Mouse (Mus musculus) cerebellum, adult 8-10 months (tissue): ENCODE results near the gene Baz2b.

Experiments
- DNase-seq: peaks from one replicate; pipeline ENCODE4 v3.0.0; 2022

Gene Baz2b

DNA sequence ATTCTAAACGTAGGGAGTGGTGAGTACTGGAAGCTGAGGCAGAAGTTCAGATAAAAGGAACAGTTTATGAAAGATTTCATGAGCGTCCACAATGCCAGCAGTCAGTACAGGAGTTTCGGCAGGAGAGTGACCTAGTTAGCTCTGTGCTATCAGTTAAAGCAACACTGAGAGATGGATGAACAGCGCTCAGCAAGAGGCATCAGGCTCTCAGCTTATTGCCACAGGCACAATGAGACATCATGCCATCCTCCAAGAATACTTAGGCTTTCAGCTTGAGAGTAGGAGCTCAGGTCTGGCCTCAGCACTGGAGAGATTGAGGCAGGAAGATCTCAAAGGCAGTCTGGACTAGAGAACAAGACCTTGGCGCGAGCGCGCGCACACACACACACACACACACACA, 160.3 kb downstream of the Baz2b start:
- DNase-seq, result no peak

DNA sequence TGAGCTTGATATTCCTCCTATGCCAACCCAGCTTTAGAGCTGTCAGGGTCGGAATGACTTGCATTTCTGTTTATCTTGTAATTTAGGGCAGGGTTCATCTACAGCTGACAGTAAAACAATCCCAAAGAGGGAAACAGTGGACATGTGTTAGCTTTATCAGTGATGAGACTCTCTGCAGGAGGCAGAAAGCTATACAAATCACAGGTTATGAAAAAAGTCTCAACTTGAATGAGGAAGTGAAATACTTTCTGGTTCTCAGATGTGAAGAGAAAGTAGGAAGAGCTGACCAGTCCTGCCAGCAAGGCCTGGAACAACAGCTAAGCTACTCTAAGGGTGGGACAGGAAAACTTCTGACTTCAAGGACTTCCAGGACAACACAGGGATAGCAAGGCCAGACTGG, 163.6 kb downstream of the Baz2b start:
- no peak for DNase-seq

DNA sequence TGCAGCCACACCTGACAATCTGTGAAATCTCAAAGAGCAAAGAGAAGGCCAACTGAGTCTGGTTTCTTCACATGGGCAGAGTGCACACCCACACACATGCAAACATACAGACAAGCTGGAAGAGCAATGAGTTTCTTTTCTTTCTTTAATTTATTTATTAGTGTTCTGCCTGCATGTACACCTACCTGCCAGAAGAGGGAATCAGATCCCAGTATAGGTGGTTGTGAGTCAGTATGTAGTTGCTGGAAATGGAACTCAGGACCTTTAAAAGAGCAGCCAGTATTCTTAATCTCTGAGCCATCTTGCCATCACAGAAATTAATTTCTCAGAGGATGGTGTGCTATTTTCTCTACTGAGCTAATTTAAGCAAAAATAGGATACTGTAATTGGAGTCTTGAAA, 164.7 kb downstream of the Baz2b start:
- DNase-seq, result no peak

DNA sequence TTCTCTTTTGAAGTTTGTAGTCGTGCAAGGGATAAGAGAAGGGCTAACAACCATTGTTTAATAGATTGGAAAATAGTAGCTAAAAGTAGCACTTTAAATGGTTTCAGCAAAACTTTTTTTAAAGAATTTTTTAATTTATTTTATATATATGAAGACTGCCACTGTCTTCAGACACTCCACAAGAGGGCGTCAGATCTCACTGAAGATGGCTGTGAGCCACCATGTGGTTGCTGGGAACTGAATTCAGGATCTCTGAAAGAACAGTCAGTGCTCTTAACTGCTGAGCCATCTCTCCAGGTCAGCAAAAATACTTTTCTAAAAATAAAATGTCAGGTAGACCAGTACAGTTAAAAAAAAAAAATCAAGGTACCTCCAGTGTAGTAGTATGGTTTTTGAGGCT, 165.1 kb downstream of the Baz2b start:
- DNase-seq, result no peak

DNA sequence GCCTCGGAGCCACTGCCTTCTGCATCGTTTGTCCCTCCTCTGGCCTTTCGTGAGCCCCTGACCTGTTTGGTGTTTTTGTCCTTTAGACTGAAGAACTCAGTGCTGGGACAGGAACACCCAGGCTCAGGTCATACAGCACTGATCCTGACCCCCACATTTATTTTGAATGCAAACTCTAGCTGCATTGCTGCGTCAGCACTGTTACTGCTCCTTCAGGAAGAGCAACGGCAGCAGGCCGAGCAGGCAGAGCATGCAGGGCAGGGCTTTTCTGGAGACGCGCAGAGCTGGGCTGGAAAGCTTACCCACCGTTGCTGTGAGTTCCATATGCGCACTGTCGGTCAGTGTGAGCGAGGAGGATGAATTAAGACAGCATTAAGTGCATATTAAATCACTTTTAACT, 166.9 kb downstream of the Baz2b start:
- DNase-seq, result peak; percentile 45

DNA sequence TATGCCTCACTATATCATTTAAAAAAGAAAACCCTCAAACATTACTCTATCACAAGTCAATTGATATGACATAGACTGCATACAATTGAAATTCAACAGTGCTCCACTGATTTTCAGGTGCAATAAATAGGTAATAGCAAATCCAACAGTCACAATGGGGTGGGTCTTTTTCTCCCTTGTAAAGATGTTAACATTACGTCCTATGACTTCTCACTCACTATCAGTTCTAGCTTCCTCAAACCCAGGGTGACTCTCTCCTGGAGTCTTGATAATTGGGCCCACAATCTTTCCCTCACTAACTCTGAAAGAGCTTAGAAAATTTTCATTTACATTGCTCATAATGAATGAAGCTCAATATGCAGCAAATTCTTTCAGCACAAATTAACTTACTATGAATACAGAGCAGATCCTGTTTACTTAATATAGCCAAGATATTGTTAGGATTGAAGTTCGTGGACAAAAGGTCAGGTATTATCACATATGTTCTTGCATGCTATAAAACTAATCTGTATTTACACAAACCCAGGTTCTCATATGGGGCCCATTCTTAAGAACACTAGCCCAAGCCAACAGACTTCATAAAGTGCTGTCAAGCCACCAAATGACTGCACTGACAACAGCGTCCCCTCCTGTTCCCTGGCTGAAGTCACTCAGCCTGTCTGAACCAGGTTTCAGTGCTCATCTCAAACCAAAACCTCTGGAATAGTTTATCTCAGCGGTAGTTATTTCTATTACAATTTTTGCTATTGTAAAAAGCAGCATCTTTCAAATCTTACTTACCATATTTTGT, 168.0 kb downstream of the Baz2b start:
- DNase-seq, result no peak

DNA sequence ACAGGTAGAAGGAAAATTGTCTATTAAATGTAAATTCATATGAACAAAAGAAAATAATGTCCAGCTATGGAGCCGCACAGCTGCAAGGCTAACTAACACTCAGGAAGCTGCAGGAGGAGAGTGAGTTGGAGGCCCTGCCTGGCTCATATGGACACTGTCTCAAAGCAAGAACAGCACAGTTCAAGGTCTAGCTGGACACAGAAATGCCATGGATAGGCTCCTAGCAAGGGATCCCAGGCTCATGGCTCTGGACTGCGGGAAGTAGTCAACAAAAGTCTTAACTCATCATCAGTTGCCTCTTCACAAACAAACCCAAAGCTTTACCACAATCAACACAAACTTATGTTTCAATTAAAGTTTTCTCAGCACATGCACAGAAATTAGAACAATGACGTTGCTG, 169.5 kb downstream of the Baz2b start:
- no peak for DNase-seq

DNA sequence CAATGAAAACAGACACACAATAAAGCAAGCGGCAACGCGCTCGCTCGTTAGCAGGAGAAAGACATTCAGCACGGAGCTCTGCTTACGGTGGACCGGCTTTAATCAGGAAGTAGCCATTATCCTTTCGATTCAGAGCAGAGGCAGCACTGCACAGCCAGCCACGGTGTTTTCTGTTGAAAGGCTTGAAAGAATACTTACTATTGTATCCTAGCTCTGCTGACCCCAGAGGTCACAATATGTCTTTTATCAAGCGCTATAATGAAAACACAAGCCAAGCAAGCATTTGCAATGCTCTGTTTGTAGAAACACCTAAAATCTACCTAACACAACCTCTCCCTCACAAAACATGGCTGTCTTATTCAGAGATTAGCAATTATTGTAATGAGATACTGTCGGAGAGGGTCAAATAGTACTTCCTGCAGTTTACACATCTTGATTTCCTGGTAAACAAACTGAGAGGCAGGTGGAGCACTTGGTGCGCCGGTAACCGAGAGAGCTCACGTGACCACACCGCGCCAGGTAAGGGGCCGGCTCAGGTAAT, 172.6 kb downstream of the Baz2b start:
- peak; percentile 54 for DNase-seq

DNA sequence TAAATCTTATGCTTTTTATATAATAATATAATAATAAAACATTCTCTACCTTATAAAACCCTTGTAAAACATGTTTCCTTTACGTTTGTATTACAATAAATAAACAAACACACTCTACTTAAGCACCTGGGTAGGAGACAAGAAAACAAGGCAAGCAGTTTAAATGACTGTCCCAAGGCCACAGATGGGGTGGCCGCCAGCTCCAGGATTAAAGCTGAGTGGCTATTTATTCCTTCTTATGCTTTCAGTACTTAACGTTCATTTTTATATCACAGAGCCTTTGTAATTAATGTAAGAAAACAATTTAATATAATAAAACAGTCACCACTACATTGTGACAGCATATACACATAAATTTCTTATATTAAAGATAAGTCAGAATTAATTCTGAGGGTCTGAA, 173.3 kb downstream of the Baz2b start:
- DNase-seq, result no peak

DNA sequence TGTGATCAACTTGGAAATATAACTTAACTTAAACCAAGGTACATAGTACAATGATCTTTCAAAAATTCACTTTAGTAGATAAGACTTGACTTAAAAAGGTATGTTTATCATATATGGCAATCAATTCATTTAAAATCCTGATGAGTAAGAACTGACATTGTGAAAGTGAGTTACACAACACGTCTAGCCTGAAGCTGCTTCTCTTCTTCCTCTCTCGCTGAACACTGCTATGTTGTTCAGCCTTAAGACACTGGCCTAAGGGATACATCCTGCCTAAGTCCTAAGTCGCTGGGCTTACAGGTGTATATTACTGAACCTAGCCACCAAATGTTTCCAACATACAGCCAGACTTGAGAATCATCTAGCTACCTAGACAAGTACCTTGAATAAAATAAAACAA, 178.6 kb downstream of the Baz2b start:
- no peak for DNase-seq

DNA sequence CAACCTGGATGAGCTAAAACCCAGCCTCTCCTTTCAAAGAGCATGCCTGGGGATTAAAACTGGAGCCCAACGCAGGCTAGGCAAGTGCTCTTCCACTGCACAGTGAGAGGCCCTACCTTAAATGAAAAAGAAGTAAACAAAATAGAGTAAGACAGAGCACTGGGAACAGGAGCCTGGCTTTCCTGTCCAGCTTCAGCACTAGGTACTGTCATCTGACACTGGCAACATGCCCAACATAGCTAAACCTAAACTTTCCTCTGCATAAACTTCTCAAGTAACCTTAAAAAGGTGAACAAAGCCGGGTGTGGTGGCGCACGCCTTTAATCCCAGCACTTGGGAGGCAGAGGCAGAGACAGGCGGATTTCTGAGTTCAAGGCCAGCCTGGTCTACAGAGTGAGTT, 180.6 kb downstream of the Baz2b start:
- no peak for DNase-seq

DNA sequence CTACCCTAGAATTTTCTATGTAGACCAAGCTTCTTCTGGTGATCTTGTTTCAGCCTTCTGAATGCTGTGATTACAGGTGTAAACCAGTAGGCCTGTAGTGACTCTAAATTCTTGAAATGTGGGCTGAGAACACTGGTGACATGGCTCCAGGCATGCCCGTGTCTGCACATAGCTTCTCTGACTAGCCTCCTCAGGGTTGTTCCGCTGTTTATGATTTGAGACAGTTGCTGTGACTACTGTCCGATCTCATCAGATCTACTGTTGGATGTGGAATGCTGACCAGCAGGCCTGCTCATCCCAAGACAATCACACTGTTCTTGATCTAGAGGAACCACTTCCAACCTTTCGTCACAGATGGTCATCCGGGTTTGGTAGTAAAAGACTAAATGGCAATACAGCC, 182.5 kb downstream of the Baz2b start:
- DNase-seq, result no peak

DNA sequence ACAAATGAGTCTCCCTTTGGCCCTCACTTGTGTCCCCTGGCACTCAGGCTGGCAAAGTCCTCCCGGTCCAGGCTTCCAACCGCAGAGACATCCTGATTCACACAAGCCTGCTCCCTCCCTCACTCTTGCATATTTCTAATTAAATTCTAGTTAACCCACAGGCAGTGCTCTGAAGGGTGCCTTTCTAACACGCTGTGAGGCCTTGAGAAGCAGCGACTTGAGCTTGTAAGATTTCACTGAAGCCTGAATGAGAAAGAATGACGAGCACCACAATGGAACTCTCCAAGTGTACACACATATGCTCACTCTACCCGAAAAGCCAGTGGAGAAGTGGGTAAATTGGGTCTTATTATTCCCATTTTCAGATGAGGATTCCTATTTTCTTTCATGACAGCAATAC, 183.1 kb downstream of the Baz2b start:
- DNase-seq, result no peak

DNA sequence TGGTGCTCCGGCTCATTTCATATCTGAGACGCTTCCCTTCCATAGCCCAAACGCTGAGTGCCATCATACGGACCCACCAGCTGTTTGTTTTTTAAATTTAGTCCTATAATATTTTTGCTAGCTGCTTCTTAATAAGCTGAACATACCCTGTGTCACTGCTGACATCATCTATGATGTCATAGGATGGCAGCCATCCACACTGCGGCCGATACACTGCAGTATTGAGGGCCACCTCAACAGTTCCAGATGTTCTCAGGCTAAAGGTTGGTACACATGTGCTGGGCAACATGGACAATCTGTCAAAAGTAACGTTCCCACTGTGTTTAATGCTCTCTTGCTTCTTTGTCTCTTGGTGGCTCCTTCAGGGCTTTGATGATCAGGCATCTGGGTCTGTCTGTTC, 185.9 kb downstream of the Baz2b start:
- no peak for DNase-seq

DNA sequence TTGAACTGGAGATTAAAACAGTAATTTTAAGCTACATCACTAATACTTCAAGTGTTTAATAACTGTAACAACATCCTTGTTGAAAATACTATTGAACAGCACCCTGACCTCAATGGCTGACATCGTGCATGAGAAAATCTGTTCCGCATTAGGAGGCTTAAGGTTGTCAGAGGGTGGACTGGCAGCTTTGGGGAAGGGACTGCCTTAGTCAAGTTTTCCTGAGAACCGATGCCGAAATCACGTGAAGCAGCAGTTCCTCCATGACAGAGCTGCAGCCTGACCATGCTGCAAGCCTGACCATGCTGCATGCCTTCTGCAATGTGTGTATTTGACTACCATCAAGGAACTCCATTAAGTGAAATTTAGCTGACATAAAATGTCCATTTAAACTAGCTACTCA, 188.1 kb downstream of the Baz2b start:
- DNase-seq, result no peak

DNA sequence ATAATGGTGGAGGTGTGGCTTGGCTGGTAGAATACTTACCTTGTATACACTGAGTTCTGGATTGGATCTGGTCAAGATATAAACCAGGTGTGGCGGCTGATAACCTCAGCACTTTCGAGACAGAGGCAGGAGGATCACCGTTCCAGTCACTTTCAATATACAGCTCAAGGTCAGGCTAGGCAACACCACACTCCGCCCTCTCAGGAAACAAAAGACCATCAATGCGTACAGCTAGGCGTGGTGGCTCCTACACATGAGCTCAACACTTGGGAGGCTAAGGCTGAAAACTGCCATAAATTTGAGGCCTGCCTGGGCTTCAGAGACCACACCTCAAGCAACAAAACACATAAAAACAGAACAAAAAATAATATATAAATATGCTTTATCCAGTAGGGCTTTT, 188.5 kb downstream of the Baz2b start:
- DNase-seq, result no peak

DNA sequence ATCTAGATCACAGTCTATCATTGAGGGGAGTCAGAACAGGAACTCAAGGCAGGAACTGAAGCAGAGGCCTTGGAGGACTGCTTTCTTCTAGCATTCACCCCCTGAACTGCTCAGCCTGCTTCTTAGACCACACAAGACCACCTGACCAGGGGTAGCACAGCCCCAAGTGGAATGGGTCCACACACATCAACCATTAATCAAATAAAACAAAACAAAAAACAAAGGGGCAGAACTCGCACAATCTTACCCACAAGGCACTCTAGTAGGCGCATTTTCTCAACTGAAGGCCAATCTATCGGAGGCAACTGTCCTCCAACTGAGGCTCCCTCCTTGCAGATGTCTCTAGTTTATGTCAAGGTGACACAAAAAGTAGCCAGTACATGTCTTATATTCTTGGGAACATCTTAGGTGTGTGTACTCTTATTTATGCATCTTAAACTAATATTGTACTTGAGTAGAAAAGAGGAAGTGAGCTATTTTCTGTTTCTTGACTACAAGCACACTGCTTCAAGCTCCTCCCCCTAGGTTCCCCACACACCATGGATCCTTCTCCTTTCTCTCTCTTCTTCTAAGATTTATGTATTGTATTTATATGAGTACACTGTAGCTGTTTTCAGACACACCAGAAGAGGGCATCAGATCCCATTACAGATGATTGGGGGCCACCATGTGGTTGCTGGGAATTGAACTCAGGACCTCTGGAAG, 189.9 kb downstream of the Baz2b start:
- no peak for DNase-seq

DNA sequence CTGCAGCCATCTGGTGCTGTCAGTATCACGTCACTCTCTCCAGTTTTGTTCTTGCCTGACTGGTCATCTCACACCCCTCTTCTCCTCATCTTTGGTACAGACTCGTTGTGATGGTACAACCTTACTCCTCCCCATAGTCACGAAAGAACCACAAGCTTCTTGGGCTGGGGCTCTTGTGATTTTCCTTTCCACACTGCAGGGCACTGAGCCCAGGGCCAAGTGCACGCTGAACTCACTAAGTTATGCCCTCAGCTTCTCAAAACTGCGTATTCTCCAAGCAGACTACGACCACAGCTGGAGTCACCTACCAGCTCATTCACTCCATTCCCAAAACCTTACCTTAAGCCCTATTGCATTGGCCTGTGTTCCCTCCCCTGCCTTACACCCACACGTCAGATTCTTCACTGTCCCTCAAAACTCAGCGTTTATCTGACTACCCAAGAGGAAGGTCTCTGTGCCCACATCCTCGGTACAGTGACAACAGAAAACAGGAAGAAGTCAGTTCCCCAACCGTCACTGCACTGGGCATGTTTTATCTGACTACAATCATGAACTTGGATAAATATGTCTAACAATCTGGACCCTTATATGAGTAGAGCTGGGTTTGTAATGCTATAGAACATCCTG, 190.7 kb downstream of the Baz2b start:
- no peak for DNase-seq

DNA sequence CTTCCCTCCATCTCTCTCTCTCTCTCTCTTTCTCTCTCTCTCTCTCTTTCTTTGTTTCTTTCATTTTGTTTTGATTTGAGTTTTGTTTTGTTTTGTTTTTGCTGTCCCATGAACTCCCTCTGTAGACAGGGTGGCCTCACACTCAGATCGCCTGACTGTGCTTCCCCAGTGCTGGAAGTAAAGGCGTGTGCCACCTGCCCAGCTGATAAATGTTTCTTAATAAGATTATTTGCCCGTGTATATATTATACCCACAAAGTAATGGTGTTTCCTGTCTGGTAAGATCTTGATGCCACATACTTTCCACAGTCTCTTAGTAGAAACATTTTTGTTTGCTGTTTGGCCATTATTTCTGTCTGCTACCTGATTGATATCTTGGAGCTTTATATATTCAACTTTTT, 198.1 kb downstream of the Baz2b start:
- no peak for DNase-seq

DNA sequence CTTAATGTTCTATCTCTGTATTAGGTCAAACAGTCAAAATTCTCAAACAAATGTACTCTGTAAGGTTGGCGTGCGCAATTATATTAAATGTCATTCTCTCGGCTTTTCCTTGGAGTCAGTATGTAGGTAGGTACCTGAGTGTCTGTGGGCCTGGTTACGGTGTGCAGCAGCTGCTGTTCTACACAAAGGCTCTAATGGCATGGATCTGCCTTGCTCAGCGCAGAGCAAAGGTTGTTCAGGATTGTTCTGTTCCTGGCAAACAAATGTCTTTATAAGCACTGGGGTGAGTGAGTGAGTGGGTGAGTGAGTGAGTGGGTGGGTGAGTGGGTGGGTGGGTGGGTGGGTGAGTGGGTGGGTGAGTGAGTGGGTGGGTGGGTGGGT, 206.0 kb downstream of the Baz2b start:
- no peak for DNase-seq

DNA sequence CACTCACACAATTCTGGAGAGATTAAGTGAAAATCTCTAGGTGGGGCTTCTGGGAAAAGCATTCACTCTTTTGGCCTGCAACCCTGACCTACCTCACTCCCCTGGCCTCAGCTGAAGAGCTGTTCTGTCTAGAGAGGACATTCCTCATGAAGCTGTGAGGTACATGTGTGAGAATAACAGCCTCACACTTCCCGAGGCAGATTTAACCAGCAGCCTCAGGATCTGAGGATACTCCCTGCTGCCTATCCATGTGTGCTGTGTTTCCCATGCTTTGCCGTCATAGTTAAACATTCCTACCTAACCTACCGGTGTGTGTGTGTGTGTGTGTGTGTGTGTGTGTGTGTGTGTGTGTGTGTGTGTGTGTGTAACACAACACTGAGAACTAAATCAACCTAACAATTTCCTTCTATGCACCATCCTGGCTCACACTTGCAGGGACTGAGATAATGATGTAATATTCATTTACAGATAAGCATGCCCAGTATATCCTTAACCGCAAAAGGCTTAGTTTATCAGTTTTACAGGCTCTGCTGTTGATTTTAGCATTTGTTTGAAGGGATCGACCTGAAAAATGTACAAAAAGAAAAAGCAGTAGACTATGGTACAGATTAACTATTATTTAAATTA, 206.5 kb downstream of the Baz2b start:
- no peak for DNase-seq

DNA sequence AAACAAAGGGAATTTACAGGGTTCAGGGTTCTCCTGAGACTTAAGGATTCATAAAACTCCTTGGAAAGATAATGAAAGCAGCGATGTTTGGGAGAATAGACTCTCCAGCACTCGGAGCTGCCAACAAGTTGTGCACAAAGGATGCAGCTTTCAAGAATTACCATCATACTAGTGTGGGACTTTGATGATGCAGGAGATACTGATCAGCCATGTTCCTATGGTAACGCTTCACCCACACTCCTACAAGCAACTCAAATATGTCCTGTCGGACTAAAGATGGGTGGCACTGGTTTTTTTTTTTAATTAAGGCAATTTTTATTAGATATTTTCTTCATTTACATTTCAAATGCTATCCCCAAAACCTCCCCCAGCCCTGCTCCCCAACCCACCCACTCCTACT, 209.4 kb downstream of the Baz2b start:
- no peak for DNase-seq

DNA sequence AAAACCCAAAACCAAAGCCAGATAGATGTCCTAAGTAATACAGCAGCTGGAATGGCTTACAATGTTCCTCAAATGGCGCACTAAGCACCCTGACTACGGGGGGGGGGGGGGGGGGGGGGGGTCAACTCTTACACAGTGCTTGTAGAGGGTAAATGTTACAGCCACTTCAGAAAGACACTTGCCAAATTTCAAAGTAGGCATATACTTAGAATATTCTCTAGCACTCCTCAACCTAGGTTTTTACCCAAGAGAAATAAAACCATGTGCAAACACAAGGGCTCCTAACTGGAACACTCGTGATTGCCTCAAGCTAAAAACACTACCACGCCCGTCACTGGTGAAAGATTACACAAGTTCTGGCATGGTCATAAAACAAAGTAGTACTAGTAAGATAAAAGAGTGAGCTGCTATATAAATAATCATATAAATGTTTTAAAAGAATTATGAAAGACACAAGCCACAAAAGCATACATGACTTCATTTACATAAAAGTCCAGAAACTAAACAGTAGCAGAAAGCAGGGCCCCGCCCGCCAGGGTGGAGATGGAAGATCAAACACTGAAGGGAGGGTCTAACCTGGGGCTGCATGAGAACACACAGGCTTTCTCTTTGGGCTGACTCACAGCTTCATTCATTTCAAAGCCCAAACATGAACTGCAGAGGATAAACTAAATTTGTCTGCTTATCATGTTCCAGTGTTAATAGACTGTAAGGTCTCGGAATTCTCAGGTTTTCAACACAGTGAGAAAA, 212.0 kb downstream of the Baz2b start:
- no peak for DNase-seq
